Mouse (Mus musculus): Measurements from ENCODE around the gene Pnrc1. TPM values are rescaled to one million over a fixed set of nuclear protein-coding genes. Genes with fewer than 3 reads are reported as not detected.
A peak's percentile ranks its signal among the peaks of the same experiment; 100 is the strongest.
"Not testable (repeated sequence)": the region's sequence is repeated elsewhere in the genome, so short reads cannot be mapped to it uniquely, and the experiment has no call there.

Gene Pnrc1
- polyA plus RNA-seq, 1 experiment from 2014 or later: 153 TPM

GRCm38 (mm10) chr4:33310840-33311437 is 21.0 kb upstream of the Pnrc1 start:
- no peak for ATAC-seq
- H3K4me1 ChIP-seq (ENCODE audit: insufficient read depth, low read depth, low read length): no peaks in the 10 kb centered on the region
- WGBS: 13% methylated on average over 12 of the region's 12 CpGs

GRCm38 (mm10) chr4:33309764-33310757 is 20.1 kb upstream of the Pnrc1 start, which contains the start of gene Rngtt:
Gene Rngtt, plus strand, starts transcription at chr4:33310311.
- H3K9ac ChIP-seq (replicated peaks; ENCODE audit: low read depth): peak within 1 kb of the TSS; percentile 73
- H3K27ac ChIP-seq (ENCODE audit: low read length): peak within 1 kb of the TSS; percentile 60
- peak within 1 kb of the TSS; percentile 64 for H3K4me2 ChIP-seq (replicated peaks; ENCODE audit: low read depth, low read length)
- WGBS: 7% methylated on average over 60 of the region's 60 CpGs
- H3K4me1 ChIP-seq (ENCODE audit: insufficient read depth, low read depth, low read length): no peaks in the 10 kb centered on the region
- ATAC-seq (peak; percentile 99), DNase-seq (ENCODE audit: low spot score) (peak; percentile 99)
- H3K27me3 ChIP-seq (replicated peaks; ENCODE audit: insufficient read depth, low read length): no peaks in the 10 kb centered on the region
- no peak for TF ChIP-seq CTCF (IDR thresholded peaks at IDR 0.05)
- TF ChIP-seq EP300 (IDR thresholded peaks at IDR 0.05): no peak
- H3K9me3 ChIP-seq (ENCODE audit: low read length): no peaks in the 10 kb centered on the region
- H3K36me3 ChIP-seq (ENCODE audit: insufficient read depth, low read length): no peaks in the 10 kb centered on the region
- peak within 1 kb of the TSS; percentile 91 for H3K4me3 ChIP-seq (ENCODE audit: low read depth, low read length)

More at GRCm38 (mm10) chr4:33310840-33311437, 21.0 kb upstream of the Pnrc1 start:
- peak overlapping the region; percentile 64 for H3K4me2 ChIP-seq (replicated peaks; ENCODE audit: low read depth, low read length)
- H3K9me3 ChIP-seq (ENCODE audit: low read length): no peaks in the 10 kb centered on the region
- H3K9ac ChIP-seq (replicated peaks; ENCODE audit: low read depth): peak overlapping the region; percentile 73
- peak overlapping the region; percentile 91 for H3K4me3 ChIP-seq (ENCODE audit: low read depth, low read length)
- TF ChIP-seq CTCF (IDR thresholded peaks at IDR 0.05) (no peak), EP300 (IDR thresholded peaks at IDR 0.05) (no peak)
- peak overlapping the region; percentile 60 for H3K27ac ChIP-seq (ENCODE audit: low read length)
- DNase-seq (ENCODE audit: low spot score): no peak
- no peaks in the 10 kb centered on the region for H3K27me3 ChIP-seq (replicated peaks; ENCODE audit: insufficient read depth, low read length)
- H3K36me3 ChIP-seq (ENCODE audit: insufficient read depth, low read length): no peaks in the 10 kb centered on the region

- Histone ChIP-seq H3K27me3 (replicated peaks; ENCODE audit: insufficient read depth, low read length) (no peaks in the 10 kb centered on the region), H3K4me3 (ENCODE audit: low read depth, low read length) (no peak overlapping the region), H3K4me1 (ENCODE audit: insufficient read depth, low read depth, low read length) (no peaks in the 10 kb centered on the region), H3K36me3 (ENCODE audit: insufficient read depth, low read length) (no peaks in the 10 kb centered on the region), H3K4me2 (replicated peaks; ENCODE audit: low read depth, low read length) (no peak overlapping the region), H3K9ac (replicated peaks; ENCODE audit: low read depth) (no peak overlapping the region), H3K9me3 (ENCODE audit: low read length) (no peaks in the 10 kb centered on the region), H3K27ac (ENCODE audit: low read length) (no peak overlapping the region)
- TF ChIP-seq CTCF (IDR thresholded peaks at IDR 0.05) (no peak), EP300 (IDR thresholded peaks at IDR 0.05) (no peak)
- WGBS: 51% methylated on average over 4 of the region's 4 CpGs
- no peak for DNase-seq (ENCODE audit: low spot score)
- ATAC-seq: no peak
Observed at GRCm38 (mm10) chr4:33307146-33307545, 17.2 kb upstream of the Pnrc1 start.

GRCm38 (mm10) chr4:33303057-33303456 is 13.1 kb upstream of the Pnrc1 start:
- H3K4me3 ChIP-seq (ENCODE audit: low read depth, low read length): no peak overlapping the region
- no peak overlapping the region for H3K27ac ChIP-seq (ENCODE audit: low read length)
- TF ChIP-seq EP300 (IDR thresholded peaks at IDR 0.05) (no peak), CTCF (IDR thresholded peaks at IDR 0.05) (peak; percentile 24; the same call in 1 of the 2 replicates)
- H3K36me3 ChIP-seq (ENCODE audit: insufficient read depth, low read length): no peaks in the 10 kb centered on the region
- ATAC-seq (no peak), DNase-seq (ENCODE audit: low spot score) (no peak)
- H3K27me3 ChIP-seq (replicated peaks; ENCODE audit: insufficient read depth, low read length): no peaks in the 10 kb centered on the region
- no peak overlapping the region for H3K4me2 ChIP-seq (replicated peaks; ENCODE audit: low read depth, low read length)
- no peak overlapping the region for H3K9ac ChIP-seq (replicated peaks; ENCODE audit: low read depth)
- 94% methylated on average over 1 of the region's 1 CpGs for WGBS
- H3K4me1 ChIP-seq (ENCODE audit: insufficient read depth, low read depth, low read length): no peaks in the 10 kb centered on the region
- no peaks in the 10 kb centered on the region for H3K9me3 ChIP-seq (ENCODE audit: low read length)

GRCm38 (mm10) chr4:33300891-33301665 is 11.1 kb upstream of the Pnrc1 start:
- DNase-seq (ENCODE audit: low spot score); ATAC-seq: not testable (repeated sequence)
- WGBS: 84% methylated on average over 6 of the region's 6 CpGs

More at GRCm38 (mm10) chr4:33300891-33301665, 11.1 kb upstream of the Pnrc1 start:
- not testable (repeated sequence) for H3K4me3 ChIP-seq (ENCODE audit: low read depth, low read length); H3K4me2 ChIP-seq (replicated peaks; ENCODE audit: low read depth, low read length); H3K4me1 ChIP-seq (ENCODE audit: insufficient read depth, low read depth, low read length); H3K9me3 ChIP-seq (ENCODE audit: low read length); H3K27ac ChIP-seq (ENCODE audit: low read length); H3K27me3 ChIP-seq (replicated peaks; ENCODE audit: insufficient read depth, low read length); H3K9ac ChIP-seq (replicated peaks; ENCODE audit: low read depth); H3K36me3 ChIP-seq (ENCODE audit: insufficient read depth, low read length)

Measured in lung, postnatal 0 days (tissue).